Comparison of ENCODE assay signal across 30 mouse cellular contexts in genomic region chr1:145379739-145380138, GRCm38 (mm10).
DNase-seq lines count a peak whose midpoint lies in the region; ATAC-seq and TF ChIP-seq lines count a peak whose summit lies in the region.
"Had no signal": no experiment of that assay in that cellular context is flagged by ENCODE, and none has a peak within 500 bp of the region (broad histone marks: within the 10 kb centered on the region; RNA-seq: fewer than 3 reads in every experiment).

No protein-coding gene starts in this region.

- H3K27me3 ChIP-seq in forebrain, embryonic 15.5 days: no peaks in the 10 kb centered on the region
- no peaks in the 10 kb centered on the region for H3K27me3 ChIP-seq in forebrain, embryonic 12.5 days
- H3K27me3 ChIP-seq in forebrain, postnatal 0 days (ENCODE audit: insufficient read depth, low read length): no peaks in the 10 kb centered on the region
- no peaks in the 10 kb centered on the region for H3K27me3 ChIP-seq in liver, embryonic 11.5 days (replicated peaks; ENCODE audit: control insufficient read depth, insufficient read depth, low read length)
- H3K27me3 ChIP-seq: embryonic facial prominence, embryonic 15.5 days; heart, embryonic 15.5 days; limb, embryonic 15.5 days; midbrain, embryonic 15.5 days; Patski had no signal

- ATAC-seq in forebrain, embryonic 15.5 days (replicated peaks): 0 out of 2 replicates have a peak, but pooled peaks have one; percentile 46
- no peak for ATAC-seq in forebrain, embryonic 12.5 days (ENCODE audit: low FRiP score)
- ATAC-seq in forebrain, postnatal 0 days: no peak
- ATAC-seq in liver, embryonic 11.5 days (replicated peaks; ENCODE audit: low FRiP score): no peak
- ATAC-seq: intestine, embryonic 16.5 days; midbrain, embryonic 15.5 days; Patski had no signal

- H3K9me3 ChIP-seq in forebrain, embryonic 15.5 days: no peaks in the 10 kb centered on the region
- H3K9me3 ChIP-seq in forebrain, embryonic 12.5 days: no peaks in the 10 kb centered on the region
- H3K9me3 ChIP-seq in forebrain, postnatal 0 days (ENCODE audit: low read length): no peaks in the 10 kb centered on the region
- no peaks in the 10 kb centered on the region for H3K9me3 ChIP-seq in liver, embryonic 11.5 days (ENCODE audit: control insufficient read depth, low read length)
- H3K9me3 ChIP-seq: embryonic facial prominence, embryonic 10.5 days; embryonic facial prominence, embryonic 15.5 days; heart, embryonic 10.5 days; heart, embryonic 15.5 days; limb, embryonic 10.5 days; limb, embryonic 15.5 days; midbrain, embryonic 15.5 days had no signal

- no peak overlapping the region for H3K9ac ChIP-seq in forebrain, embryonic 15.5 days (replicated peaks)
- H3K9ac ChIP-seq in forebrain, embryonic 12.5 days: no peak overlapping the region
- no peak overlapping the region for H3K9ac ChIP-seq in forebrain, postnatal 0 days
- H3K9ac ChIP-seq in liver, embryonic 11.5 days (ENCODE audit: low read depth, low read length): no peak overlapping the region
- H3K9ac ChIP-seq: embryonic facial prominence, embryonic 15.5 days; heart, embryonic 15.5 days; limb, embryonic 15.5 days; liver, embryonic 14.5 days; midbrain, embryonic 15.5 days had no signal

- no peak overlapping the region for H3K27ac ChIP-seq in forebrain, embryonic 15.5 days (replicated peaks)
- no peak overlapping the region for H3K27ac ChIP-seq in forebrain, embryonic 12.5 days
- H3K27ac ChIP-seq in forebrain, postnatal 0 days (ENCODE audit: low read depth, low read length): no peak overlapping the region
- H3K27ac ChIP-seq in liver, embryonic 11.5 days (ENCODE audit: low read depth, low read length): no peak overlapping the region
- H3K27ac ChIP-seq: embryonic facial prominence, embryonic 10.5 days; embryonic facial prominence, embryonic 15.5 days; heart, embryonic 10.5 days; heart, embryonic 15.5 days; limb, embryonic 10.5 days; limb, embryonic 15.5 days; liver, embryonic 14.5 days; midbrain, embryonic 15.5 days; stomach, postnatal 0 days had no signal

- no peak for TF ChIP-seq CTCF in forebrain, postnatal 0 days (IDR thresholded peaks at IDR 0.05; ENCODE audit: low read depth)

- no peak overlapping the region for H3K4me2 ChIP-seq in forebrain, embryonic 15.5 days (replicated peaks)
- H3K4me2 ChIP-seq in forebrain, embryonic 12.5 days: no peak overlapping the region
- no peak overlapping the region for H3K4me2 ChIP-seq in forebrain, postnatal 0 days (ENCODE audit: low read depth)
- H3K4me2 ChIP-seq in liver, embryonic 11.5 days: no peak overlapping the region
- H3K4me2 ChIP-seq: embryonic facial prominence, embryonic 15.5 days; heart, embryonic 15.5 days; limb, embryonic 15.5 days; midbrain, embryonic 15.5 days had no signal

- DNase-seq in brain, adult 2 months (ENCODE audit: low read depth, low spot score): peak; percentile 31
- peak; percentile 27 for DNase-seq in forebrain, postnatal 0 days
- peak; percentile 19 for DNase-seq in layer of hippocampus, adult 9-11 months
- no peak for DNase-seq in liver, embryonic 11.5 days (ENCODE audit: low spot score)
- no peak for DNase-seq in kidney, postnatal 14 days
- DNase-seq: adrenal gland, postnatal 10 days; cerebellum, adult 11-12 months; cerebellum, postnatal 10 days; gastrocnemius, postnatal 25 days; heart, adult 11 months; kidney, adult 9 months; kidney, postnatal 10 days; lung, adult 2 months; lung, postnatal 14 days; right cerebral cortex, postnatal 4 days; thymus, adult 18-20 months; thymus, postnatal 25 days had no signal

- 40% methylated on average over 1 of the region's 1 CpGs for WGBS in forebrain, embryonic 15.5 days
- 59% methylated on average over 1 of the region's 1 CpGs for WGBS in forebrain, embryonic 12.5 days
- 28% methylated on average over 1 of the region's 1 CpGs for WGBS in forebrain, postnatal 0 days
- 39% methylated on average over 1 of the region's 1 CpGs for WGBS in liver, embryonic 11.5 days

- H3K4me1 ChIP-seq in forebrain, embryonic 15.5 days: no peaks in the 10 kb centered on the region
- H3K4me1 ChIP-seq in forebrain, embryonic 12.5 days: no peaks in the 10 kb centered on the region
- H3K4me1 ChIP-seq in forebrain, postnatal 0 days (ENCODE audit: insufficient read depth): no peaks in the 10 kb centered on the region
- H3K4me1 ChIP-seq in liver, embryonic 11.5 days (replicated peaks; ENCODE audit: control insufficient read depth, insufficient read depth, low read length): no peaks in the 10 kb centered on the region
- H3K4me1 ChIP-seq: embryonic facial prominence, embryonic 10.5 days; embryonic facial prominence, embryonic 15.5 days; heart, embryonic 10.5 days; heart, embryonic 15.5 days; limb, embryonic 10.5 days; limb, embryonic 15.5 days; midbrain, embryonic 15.5 days had no signal

- H3K36me3 ChIP-seq in forebrain, embryonic 15.5 days: no peaks in the 10 kb centered on the region
- no peaks in the 10 kb centered on the region for H3K36me3 ChIP-seq in forebrain, embryonic 12.5 days (replicated peaks)
- no peaks in the 10 kb centered on the region for H3K36me3 ChIP-seq in forebrain, postnatal 0 days (ENCODE audit: insufficient read depth)
- no peaks in the 10 kb centered on the region for H3K36me3 ChIP-seq in liver, embryonic 11.5 days (ENCODE audit: control insufficient read depth, insufficient read depth, low read length)
- H3K36me3 ChIP-seq: embryonic facial prominence, embryonic 10.5 days; embryonic facial prominence, embryonic 15.5 days; heart, embryonic 10.5 days; heart, embryonic 15.5 days; limb, embryonic 10.5 days; limb, embryonic 15.5 days; midbrain, embryonic 15.5 days had no signal

- no peak overlapping the region for H3K4me3 ChIP-seq in forebrain, embryonic 15.5 days
- no peak overlapping the region for H3K4me3 ChIP-seq in forebrain, embryonic 12.5 days (replicated peaks)
- no peak overlapping the region for H3K4me3 ChIP-seq in forebrain, postnatal 0 days (ENCODE audit: low read depth, low read length)
- no peak overlapping the region for H3K4me3 ChIP-seq in liver, embryonic 11.5 days (ENCODE audit: low read depth, low read length)
- H3K4me3 ChIP-seq: embryonic facial prominence, embryonic 10.5 days; embryonic facial prominence, embryonic 15.5 days; heart, embryonic 10.5 days; heart, embryonic 15.5 days; limb, embryonic 10.5 days; limb, embryonic 15.5 days; midbrain, embryonic 15.5 days had no signal

Comparison
In these comparisons a context has a peak if more than half of its experiments do, and no peak if none do; other contexts are left out.
1. DNase-seq: peak in brain, adult 2 months (single experiment), forebrain, postnatal 0 days (single experiment) and layer of hippocampus, adult 9-11 months (single experiment); none in liver, embryonic 11.5 days (single experiment) and kidney, postnatal 14 days (single experiment).